Mouse (Mus musculus) cerebellum, adult 2 months (tissue): ENCODE measurements around the gene Uspl1.

Source experiments
- CTCF ChIP-seq: fragments of 200-500 bp; IDR thresholded peaks from 2 replicates; pipeline ENCODE4 v1.5.1; 2011; ENCODE audit warnings: low read depth, mild to moderate bottlenecking, control low read depth, low read length, moderate library complexity, borderline replicate concordance; ENCODE audit not compliant: insufficient read depth
- POLR2A ChIP-seq: fragments of 200-500 bp; IDR thresholded peaks from 2 replicates; pipeline ENCODE4 v1.6.1; 2011; ENCODE audit warnings: low read length, control low read depth, borderline replicate concordance; ENCODE audit not compliant: insufficient read depth

DNA sequence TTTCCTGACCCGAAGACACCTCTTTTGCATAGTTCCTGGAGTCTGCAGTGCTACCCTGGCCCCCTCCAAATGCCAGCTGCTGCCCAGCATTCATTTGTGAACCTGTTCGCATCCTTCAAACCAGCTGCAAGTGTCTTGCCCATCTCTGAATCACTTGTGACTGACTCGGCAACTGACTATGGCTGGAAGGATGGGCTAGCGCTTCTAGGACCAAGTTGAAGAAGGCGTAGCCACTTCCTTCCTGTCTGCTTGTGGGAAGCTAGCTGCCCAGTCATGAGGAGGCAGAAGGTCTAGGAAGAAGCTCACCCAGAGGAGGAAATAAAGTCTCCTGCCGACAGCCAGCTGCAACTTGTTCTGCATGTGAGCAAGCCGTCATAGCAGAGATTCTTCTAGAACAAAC lies 50.9 kb downstream of the Uspl1 start:
- TF ChIP-seq CTCF, result no peak
- no peak for TF ChIP-seq POLR2A
